Mouse (Mus musculus) heart, postnatal 0 days (tissue): ENCODE measurements at regions not wholly inside any gene's neighbourhood (a gene's known extent, or its start where the extent isn't known, plus 50 kb on each side); places are given as distances from the start of the nearest gene placed in this dataset.

Experiments used
- ATAC-seq: fragments of 200-750 bp; cut with Nextera tagmentation; 2 replicates; pipeline ENCODE4 v1.8.0; 2017; ENCODE audit warnings: low read depth, moderate number of reproducible peaks, moderate library complexity; ENCODE audit not compliant: insufficient read depth
- DNase-seq: peaks from one replicate; pipeline ENCODE4 v3.0.0-alpha.2; 2016; ENCODE audit warnings: low spot score
- H3K27ac ChIP-seq: fragments of 300-500 bp; sonication (generic); 2 replicates; pipeline ENCODE4 v1.5.1; 2014; ENCODE audit warnings: low read depth, mild to moderate bottlenecking
- H3K27me3 ChIP-seq: fragments of 300-500 bp; sonication (generic); 2 replicates; pipeline ENCODE4 v1.6.1; 2014; ENCODE audit warnings: low read length, mixed read lengths; ENCODE audit not compliant: control insufficient read depth, insufficient read depth
- H3K36me3 ChIP-seq: fragments of 300-500 bp; sonication (generic); replicated peaks from 2 replicates; pipeline ENCODE4 v1.6.1; 2014; ENCODE audit warnings: low read length, mixed read lengths; ENCODE audit not compliant: control insufficient read depth, insufficient read depth
- H3K4me1 ChIP-seq: fragments of 300-500 bp; sonication (generic); 2 replicates; pipeline ENCODE4 v1.6.1; 2014; ENCODE audit warnings: antibody characterized with exemption; ENCODE audit not compliant: control insufficient read depth, insufficient read depth
- H3K4me2 ChIP-seq: fragments of 300-500 bp; sonication (generic); 2 replicates; pipeline ENCODE4 v1.6.1; 2014; ENCODE audit warnings: low read depth, mild to moderate bottlenecking, low read length, moderate library complexity
- H3K4me3 ChIP-seq: fragments of 300-500 bp; sonication (generic); 2 replicates; pipeline ENCODE4 v1.5.1; 2014; ENCODE audit warnings: low read depth, low read length
- H3K9ac ChIP-seq: fragments of 300-500 bp; sonication (generic); replicated peaks from 2 replicates; pipeline ENCODE4 v1.6.1; 2014; ENCODE audit warnings: low read depth, low read length, mixed read lengths
- H3K9me3 ChIP-seq: fragments of 300-500 bp; sonication (generic); replicated peaks from 2 replicates; pipeline ENCODE4 v1.6.1; 2016; ENCODE audit warnings: low read length; ENCODE audit not compliant: control insufficient read depth
- CTCF ChIP-seq: IDR thresholded peaks from 2 replicates; pipeline ENCODE4 v1.5.1; 2016; ENCODE audit warnings: antibody characterized with exemption, control low read depth, low read depth
- EP300 ChIP-seq: IDR thresholded peaks from 2 replicates; pipeline ENCODE4 v1.6.1; 2016; ENCODE audit warnings: antibody characterized with exemption, low read depth
- WGBS: fragments of 180-500 bp; shearing (Covaris S2); extraction: QIAGEN DNeasy Blood & Tissue Kit; methylation state at CpG from one replicate; pipeline ENCODE4 v1.1.7; 2014; 5-methylcytosine and 5-hydroxymethylcytosine counted together

DNA sequence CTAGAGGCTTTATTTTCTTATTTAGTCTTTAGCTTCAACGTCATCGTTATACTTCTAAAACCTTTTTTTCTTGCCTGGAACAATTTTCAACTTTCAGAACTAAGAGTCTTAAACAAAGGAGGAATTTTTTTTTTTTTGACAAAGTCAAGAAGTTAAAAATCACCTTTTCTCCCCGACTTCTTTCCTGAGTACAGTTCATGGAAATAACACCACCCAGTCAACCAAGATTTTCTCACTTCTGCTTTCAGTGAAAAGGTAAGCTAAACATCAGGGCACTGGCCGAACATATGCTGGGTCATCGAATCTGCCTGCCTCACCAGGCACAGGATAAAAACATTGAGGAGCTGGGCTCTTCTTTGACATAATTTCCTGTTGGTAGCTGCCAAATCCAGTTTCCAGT, 277.4 kb upstream of the Actbl2 start:
- H3K9ac ChIP-seq: no peak overlapping the region
- 78% methylated on average over 5 of the region's 5 CpGs for WGBS
- no peaks in the 10 kb centered on the region for H3K27me3 ChIP-seq
- H3K4me3 ChIP-seq: no peak overlapping the region
- DNase-seq: no peak
- TF ChIP-seq CTCF (no peak), EP300 (no peak)
- H3K4me1 ChIP-seq: no peaks in the 10 kb centered on the region
- no peak overlapping the region for H3K4me2 ChIP-seq
- no peaks in the 10 kb centered on the region for H3K9me3 ChIP-seq
- no peak for ATAC-seq
- H3K27ac ChIP-seq: no peak overlapping the region
- H3K36me3 ChIP-seq: no peaks in the 10 kb centered on the region

DNA sequence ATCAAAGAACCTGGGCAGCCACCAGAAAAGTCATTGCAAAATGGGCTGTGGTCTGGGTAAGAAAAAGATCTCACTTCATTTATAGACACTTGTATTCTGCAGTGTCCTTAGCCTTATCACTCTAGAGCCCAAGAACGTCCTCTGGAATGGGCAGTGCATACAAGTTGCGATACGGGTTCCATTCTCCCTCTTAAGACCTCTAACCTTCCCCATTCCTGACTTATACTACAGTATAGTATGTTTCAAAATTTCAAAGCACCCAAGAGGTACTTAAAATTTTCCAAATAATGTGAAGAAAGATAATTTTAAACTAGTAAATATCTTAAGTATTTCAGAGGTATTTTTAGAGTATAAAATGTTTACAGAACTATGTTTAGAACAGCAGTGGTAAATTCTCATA, 276.8 kb upstream of the Actbl2 start:
- Histone ChIP-seq H3K4me2 (no peak overlapping the region), H3K27ac (no peak overlapping the region), H3K27me3 (no peaks in the 10 kb centered on the region), H3K36me3 (no peaks in the 10 kb centered on the region), H3K9me3 (no peaks in the 10 kb centered on the region), H3K9ac (no peak overlapping the region), H3K4me1 (no peaks in the 10 kb centered on the region), H3K4me3 (no peak overlapping the region)
- WGBS: 72% methylated on average over 3 of the region's 3 CpGs
- TF ChIP-seq CTCF (no peak), EP300 (no peak)
- no peak for DNase-seq
- ATAC-seq: no peak

DNA sequence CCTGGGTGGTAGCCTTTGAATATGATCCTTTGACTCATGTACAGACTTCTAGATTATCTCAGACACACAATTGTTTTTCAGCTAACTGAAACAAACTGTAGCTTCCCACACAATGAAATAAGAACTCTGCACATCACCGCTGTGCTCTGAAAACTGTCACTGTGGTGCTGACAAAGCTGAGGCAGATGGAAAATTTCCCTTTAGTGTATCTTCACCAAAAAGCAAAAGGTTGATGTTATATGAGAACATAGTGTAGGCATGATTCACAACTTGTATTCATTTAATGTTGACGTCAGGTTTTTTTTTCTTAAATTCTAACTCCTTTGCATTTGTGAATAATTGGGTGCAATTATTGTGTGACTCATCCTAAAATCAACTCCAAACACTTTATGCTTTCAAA, 264.1 kb upstream of the Actbl2 start:
- Histone ChIP-seq H3K9ac (no peak overlapping the region), H3K9me3 (no peaks in the 10 kb centered on the region), H3K4me1 (no peaks in the 10 kb centered on the region), H3K4me2 (no peak overlapping the region), H3K36me3 (no peaks in the 10 kb centered on the region), H3K27me3 (no peaks in the 10 kb centered on the region), H3K27ac (no peak overlapping the region), H3K4me3 (no peak overlapping the region)
- no peak for TF ChIP-seq CTCF
- 87% methylated on average over 2 of the region's 2 CpGs for WGBS
- ATAC-seq: no peak
- no peak for DNase-seq

DNA sequence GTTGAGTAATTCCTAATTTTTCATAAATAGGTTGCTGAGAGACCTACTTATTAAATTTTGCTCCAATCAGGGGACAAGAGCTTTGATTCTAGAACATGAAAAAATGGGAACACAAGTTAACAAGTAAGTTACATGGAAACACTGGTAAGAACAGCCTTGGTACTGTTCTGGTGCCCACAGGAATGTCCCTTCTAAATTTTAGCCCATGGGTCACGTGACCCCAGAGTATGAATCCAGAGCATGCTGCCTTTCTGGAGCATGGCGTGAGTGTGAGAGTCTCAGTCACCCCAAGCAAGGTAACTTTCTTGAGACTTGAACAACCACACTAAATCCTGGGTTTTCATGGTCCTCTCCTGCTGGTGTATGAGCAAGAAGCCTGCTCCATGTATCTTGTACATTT, 263.7 kb upstream of the Actbl2 start:
- WGBS: 87% methylated on average over 2 of the region's 2 CpGs
- no peak overlapping the region for H3K4me2 ChIP-seq
- no peaks in the 10 kb centered on the region for H3K4me1 ChIP-seq
- H3K4me3 ChIP-seq: no peak overlapping the region
- TF ChIP-seq CTCF: no peak
- no peak for TF ChIP-seq EP300
- no peaks in the 10 kb centered on the region for H3K9me3 ChIP-seq
- H3K27me3 ChIP-seq: no peaks in the 10 kb centered on the region
- ATAC-seq: no peak
- no peaks in the 10 kb centered on the region for H3K36me3 ChIP-seq
- no peak for DNase-seq
- no peak overlapping the region for H3K27ac ChIP-seq
- H3K9ac ChIP-seq: no peak overlapping the region

DNA sequence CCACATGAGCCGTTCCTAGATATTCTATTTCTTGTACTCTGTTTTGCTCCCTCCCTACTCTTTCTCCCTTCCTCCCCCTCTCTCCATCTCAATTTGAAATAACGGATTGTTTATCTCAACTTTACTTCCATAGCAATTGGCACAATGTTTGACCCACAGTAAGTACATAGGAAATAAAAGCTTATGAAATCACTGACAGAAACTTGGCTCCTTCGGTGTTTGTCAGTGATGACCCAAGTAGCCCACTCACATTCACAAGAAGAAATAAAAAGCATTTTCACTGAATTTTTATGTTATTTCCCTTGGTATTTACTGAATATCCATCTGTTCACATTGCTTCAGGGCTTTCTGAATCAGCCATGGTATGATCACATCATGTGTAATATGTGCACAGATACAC, 260.2 kb upstream of the Actbl2 start:
- 75% methylated on average over 3 of the region's 3 CpGs for WGBS

DNA sequence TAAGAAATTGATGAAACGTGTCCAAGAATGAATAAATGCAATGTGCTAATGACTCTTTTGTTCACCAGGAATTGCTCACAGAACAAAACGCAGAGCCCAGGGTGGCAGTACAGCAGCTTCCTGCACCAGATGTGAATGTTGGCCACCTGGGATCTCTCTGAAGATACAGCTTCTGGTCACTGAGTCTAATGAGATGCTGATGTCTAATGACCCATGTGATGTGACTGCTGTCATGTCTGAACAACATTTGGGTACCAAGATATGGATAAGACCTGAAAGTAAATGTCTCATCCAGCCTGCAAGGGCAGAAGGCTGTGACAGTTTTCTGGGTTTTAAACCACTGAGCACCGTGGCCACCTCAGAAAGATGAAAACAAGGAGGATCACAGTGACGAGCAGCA, 252.1 kb upstream of the Actbl2 start:
- Histone ChIP-seq H3K36me3 (no peaks in the 10 kb centered on the region), H3K27ac (no peak overlapping the region), H3K9me3 (no peaks in the 10 kb centered on the region), H3K4me1 (no peaks in the 10 kb centered on the region), H3K4me2 (no peak overlapping the region), H3K27me3 (no peaks in the 10 kb centered on the region), H3K9ac (no peak overlapping the region), H3K4me3 (no peak overlapping the region)
- TF ChIP-seq EP300: no peak
- TF ChIP-seq CTCF: no peak
- 74% methylated on average over 4 of the region's 4 CpGs for WGBS
- DNase-seq (no peak), ATAC-seq (no peak)

More for the DNA sequence above, 260.2 kb upstream of the Actbl2 start:
- no peaks in the 10 kb centered on the region for H3K4me1 ChIP-seq
- TF ChIP-seq CTCF (no peak), EP300 (no peak)
- no peak overlapping the region for H3K4me3 ChIP-seq
- H3K36me3 ChIP-seq: no peaks in the 10 kb centered on the region
- H3K27me3 ChIP-seq: no peaks in the 10 kb centered on the region
- H3K9me3 ChIP-seq: no peaks in the 10 kb centered on the region
- no peak overlapping the region for H3K9ac ChIP-seq
- no peak for DNase-seq
- ATAC-seq: no peak
- no peak overlapping the region for H3K4me2 ChIP-seq
- H3K27ac ChIP-seq: no peak overlapping the region
